Mouse (Mus musculus): ENCODE data around the gene Ano6. TPM values are rescaled to one million over a fixed set of nuclear protein-coding genes. Genes with fewer than 3 reads are reported as not detected.
A peak's percentile ranks its signal among the peaks of the same experiment; 100 is the strongest.

Gene Ano6
- polyA plus RNA-seq, 1 experiment, result 63.1 TPM

- DNase-seq, result no peak
- no peak overlapping the region for H3K4me3 ChIP-seq (replicated peaks; ENCODE audit: extremely low read depth, low read depth, low read length)
- WGBS, result 78% methylated on average over 6 of the region's 6 CpGs
- TF ChIP-seq CTCF (IDR thresholded peaks at IDR 0.05; ENCODE audit: insufficient read depth, low read length) (no peak), POLR2A (IDR thresholded peaks at IDR 0.05; ENCODE audit: borderline replicate concordance, extremely low read depth, low read depth, low read length) (no peak)
- H3K4me1 ChIP-seq (ENCODE audit: control insufficient read depth, insufficient read depth, low read length), result no peaks in the 10 kb centered on the region
Observed at GRCm38 (mm10) chr15:95969596-95969995, 179.0 kb downstream of the Ano6 start.

- 85% methylated on average over 5 of the region's 5 CpGs for WGBS
- Histone ChIP-seq H3K4me1 (ENCODE audit: control insufficient read depth, insufficient read depth, low read length) (no peaks in the 10 kb centered on the region), H3K4me3 (replicated peaks; ENCODE audit: extremely low read depth, low read depth, low read length) (no peak overlapping the region)
- TF ChIP-seq POLR2A (IDR thresholded peaks at IDR 0.05; ENCODE audit: borderline replicate concordance, extremely low read depth, low read depth, low read length), result no peak
- TF ChIP-seq CTCF (IDR thresholded peaks at IDR 0.05; ENCODE audit: insufficient read depth, low read length), result no peak
- DNase-seq, result no peak
Observed at GRCm38 (mm10) chr15:95970176-95970575, 179.5 kb downstream of the Ano6 start.

- TF ChIP-seq POLR2A (IDR thresholded peaks at IDR 0.05; ENCODE audit: borderline replicate concordance, extremely low read depth, low read depth, low read length) (no peak), CTCF (IDR thresholded peaks at IDR 0.05; ENCODE audit: insufficient read depth, low read length) (no peak)
- Histone ChIP-seq H3K4me3 (replicated peaks; ENCODE audit: extremely low read depth, low read depth, low read length) (no peak overlapping the region), H3K4me1 (ENCODE audit: control insufficient read depth, insufficient read depth, low read length) (no peaks in the 10 kb centered on the region)
- no peak for DNase-seq
- WGBS, result 89% methylated on average over 7 of the region's 7 CpGs
Observed at GRCm38 (mm10) chr15:95970691-95971090, 180.0 kb downstream of the Ano6 start.

GRCm38 (mm10) chr15:95971302-95971701, 180.7 kb downstream of the Ano6 start:
- no peaks in the 10 kb centered on the region for H3K4me1 ChIP-seq (ENCODE audit: control insufficient read depth, insufficient read depth, low read length)
- 92% methylated on average over 8 of the region's 8 CpGs for WGBS
- DNase-seq, result no peak
- TF ChIP-seq POLR2A (IDR thresholded peaks at IDR 0.05; ENCODE audit: borderline replicate concordance, extremely low read depth, low read depth, low read length), result no peak
- 0 out of 2 replicates have a peak, but pooled peaks have one; percentile 20 for TF ChIP-seq CTCF (IDR thresholded peaks at IDR 0.05; ENCODE audit: insufficient read depth, low read length)
- H3K4me3 ChIP-seq (replicated peaks; ENCODE audit: extremely low read depth, low read depth, low read length), result no peak overlapping the region

GRCm38 (mm10) chr15:95972156-95972555, 181.5 kb downstream of the Ano6 start:
- no peak overlapping the region for H3K4me3 ChIP-seq (replicated peaks; ENCODE audit: extremely low read depth, low read depth, low read length)
- no peaks in the 10 kb centered on the region for H3K4me1 ChIP-seq (ENCODE audit: control insufficient read depth, insufficient read depth, low read length)
- no peak for DNase-seq
- WGBS, result 94% methylated on average over 15 of the region's 15 CpGs
- TF ChIP-seq POLR2A (IDR thresholded peaks at IDR 0.05; ENCODE audit: borderline replicate concordance, extremely low read depth, low read depth, low read length), result no peak
- TF ChIP-seq CTCF (IDR thresholded peaks at IDR 0.05; ENCODE audit: insufficient read depth, low read length), result no peak

GRCm38 (mm10) chr15:95972621-95973020, 182.0 kb downstream of the Ano6 start:
- WGBS, result 93% methylated on average over 12 of the region's 12 CpGs
- TF ChIP-seq POLR2A (IDR thresholded peaks at IDR 0.05; ENCODE audit: borderline replicate concordance, extremely low read depth, low read depth, low read length) (no peak), CTCF (IDR thresholded peaks at IDR 0.05; ENCODE audit: insufficient read depth, low read length) (no peak)
- no peak overlapping the region for H3K4me3 ChIP-seq (replicated peaks; ENCODE audit: extremely low read depth, low read depth, low read length)
- H3K4me1 ChIP-seq (ENCODE audit: control insufficient read depth, insufficient read depth, low read length), result no peaks in the 10 kb centered on the region
- no peak for DNase-seq

- no peak for DNase-seq
- TF ChIP-seq CTCF (IDR thresholded peaks at IDR 0.05; ENCODE audit: insufficient read depth, low read length), result no peak
- TF ChIP-seq POLR2A (IDR thresholded peaks at IDR 0.05; ENCODE audit: borderline replicate concordance, extremely low read depth, low read depth, low read length), result no peak
- Histone ChIP-seq H3K4me3 (replicated peaks; ENCODE audit: extremely low read depth, low read depth, low read length) (no peak overlapping the region), H3K4me1 (ENCODE audit: control insufficient read depth, insufficient read depth, low read length) (no peaks in the 10 kb centered on the region)
- 74% methylated on average over 10 of the region's 10 CpGs for WGBS
Observed at GRCm38 (mm10) chr15:95974021-95974597, 183.5 kb downstream of the Ano6 start.

GRCm38 (mm10) chr15:95976156-95976876, 185.7 kb downstream of the Ano6 start:
- H3K4me3 ChIP-seq (replicated peaks; ENCODE audit: extremely low read depth, low read depth, low read length), result no peak overlapping the region
- TF ChIP-seq CTCF (IDR thresholded peaks at IDR 0.05; ENCODE audit: insufficient read depth, low read length) (no peak), POLR2A (IDR thresholded peaks at IDR 0.05; ENCODE audit: borderline replicate concordance, extremely low read depth, low read depth, low read length) (no peak)
- no peaks in the 10 kb centered on the region for H3K4me1 ChIP-seq (ENCODE audit: control insufficient read depth, insufficient read depth, low read length)
- no peak for DNase-seq
- WGBS, result 68% methylated on average over 4 of the region's 4 CpGs

GRCm38 (mm10) chr15:95977169-95977938, 186.7 kb downstream of the Ano6 start:
- TF ChIP-seq CTCF (IDR thresholded peaks at IDR 0.05; ENCODE audit: insufficient read depth, low read length) (no peak), POLR2A (IDR thresholded peaks at IDR 0.05; ENCODE audit: borderline replicate concordance, extremely low read depth, low read depth, low read length) (no peak)
- no peaks in the 10 kb centered on the region for H3K4me1 ChIP-seq (ENCODE audit: control insufficient read depth, insufficient read depth, low read length)
- no peak for DNase-seq
- 69% methylated on average over 8 of the region's 8 CpGs for WGBS
- H3K4me3 ChIP-seq (replicated peaks; ENCODE audit: extremely low read depth, low read depth, low read length), result no peak overlapping the region
